Mouse (Mus musculus): ENCODE measurements at regions not wholly inside any gene's neighbourhood (a gene's known extent, or its start where the extent isn't known, plus 50 kb on each side); places are given as distances from the start of the nearest gene placed in this dataset.

GRCm38 (mm10) chr1:157940331-157940758 is 415.8 kb downstream of the Brinp2 start:
- TF ChIP-seq CTCF (IDR thresholded peaks at IDR 0.05; ENCODE audit: borderline replicate concordance, insufficient read depth, low read length) (no peak), POLR2A (IDR thresholded peaks at IDR 0.05; ENCODE audit: low read depth, low read length) (no peak)

Data from embryonic fibroblast, embryonic 13.5 days (primary cell).